In genomic region chr2:152738341-152738740, GRCm38 (mm10) we compare ENCODE assay signal across 8 mouse cellular contexts. TPM values are rescaled to one million over a fixed set of nuclear protein-coding genes. Genes with fewer than 3 reads are reported as not detected.
DNase-seq lines count a peak whose midpoint lies in the region; ATAC-seq and TF ChIP-seq lines count a peak whose summit lies in the region.

No protein-coding gene starts in this region.

- peak overlapping the region; percentile 97 for H3K4me3 ChIP-seq in megakaryocyte, embryonic 14.5 days (replicated peaks)
- peak overlapping the region; percentile 67 for H3K4me3 ChIP-seq in liver, embryonic 12.5 days
- H3K4me3 ChIP-seq in stomach, postnatal 0 days (ENCODE audit: low read depth, low read length): peak overlapping the region; percentile 78

- no peaks in the 10 kb centered on the region for H3K9me3 ChIP-seq in megakaryocyte, embryonic 14.5 days
- H3K9me3 ChIP-seq in liver, embryonic 12.5 days (replicated peaks): no peaks in the 10 kb centered on the region
- no peaks in the 10 kb centered on the region for H3K9me3 ChIP-seq in stomach, postnatal 0 days (ENCODE audit: control insufficient read depth, low read length)

- H3K4me1 ChIP-seq in megakaryocyte, embryonic 14.5 days: peaks cover 100% of the 10 kb centered on the region
- peaks cover 96% of the 10 kb centered on the region for H3K4me1 ChIP-seq in liver, embryonic 12.5 days
- 0 out of 2 replicates have a peak, but pooled peaks cover 6% of the 10 kb centered on the region for H3K4me1 ChIP-seq in stomach, postnatal 0 days (replicated peaks; ENCODE audit: control insufficient read depth, insufficient read depth)

- peak overlapping the region; percentile 96 for H3K4me2 ChIP-seq in liver, embryonic 12.5 days
- H3K4me2 ChIP-seq in stomach, postnatal 0 days (replicated peaks; ENCODE audit: low read depth): peak overlapping the region; percentile 86

- no peaks in the 10 kb centered on the region for H3K36me3 ChIP-seq in megakaryocyte, embryonic 14.5 days (replicated peaks; ENCODE audit: low read length)
- H3K36me3 ChIP-seq in liver, embryonic 12.5 days: 0 out of 2 replicates have a peak, but pooled peaks cover 4% of the 10 kb centered on the region
- H3K36me3 ChIP-seq in stomach, postnatal 0 days (ENCODE audit: control insufficient read depth, insufficient read depth, low read length): no peaks in the 10 kb centered on the region

- peak; percentile 23 to 74 for DNase-seq in adrenal gland, adult (ENCODE audit: inconsistent age in 2 of 2, low spot score in 1 of 2)
- DNase-seq in adrenal gland, adult 8-10 months: no peak
- DNase-seq in stomach, postnatal 0 days (ENCODE audit: low spot score): no peak
- DNase-seq in yolk sac, embryonic 10.5 days (ENCODE audit: low spot score): no peak
- DNase-seq in MN1 (ENCODE audit: low spot score): no peak

- no peak for ATAC-seq in megakaryocyte, adult 5-6 weeks (ENCODE audit: poor library complexity, severe bottlenecking)
- no peak for ATAC-seq in liver, embryonic 12.5 days
- no peak for ATAC-seq in stomach, postnatal 0 days (ENCODE audit: low FRiP score, low TSS enrichment)

- 38% methylated on average over 2 of the region's 2 CpGs for WGBS in liver, embryonic 12.5 days (ENCODE audit: insufficient replicate concordance)
- WGBS in stomach, postnatal 0 days: 30% methylated on average over 2 of the region's 2 CpGs

- peak overlapping the region; percentile 81 for H3K9ac ChIP-seq in liver, embryonic 12.5 days
- peak overlapping the region; percentile 90 for H3K9ac ChIP-seq in stomach, postnatal 0 days (ENCODE audit: low read length)

- no peak for TF ChIP-seq CTCF in stomach, postnatal 0 days (IDR thresholded peaks at IDR 0.05; ENCODE audit: low read depth)

- peaks cover 3% of the 10 kb centered on the region for H3K27me3 ChIP-seq in megakaryocyte, embryonic 14.5 days (replicated peaks)
- H3K27me3 ChIP-seq in liver, embryonic 12.5 days (replicated peaks): peaks cover 17% of the 10 kb centered on the region
- no peaks in the 10 kb centered on the region for H3K27me3 ChIP-seq in stomach, postnatal 0 days (ENCODE audit: control insufficient read depth, insufficient read depth, low read length)

- H3K27ac ChIP-seq in liver, embryonic 12.5 days: peak overlapping the region; percentile 90
- H3K27ac ChIP-seq in stomach, postnatal 0 days (replicated peaks): peak overlapping the region; percentile 95

- no peak for TF ChIP-seq EP300 in stomach, postnatal 0 days (optimal IDR thresholded peaks at IDR 0.05)

RNA-seq across cellular contexts. Expression of gene Id1, which starts 2.3 kb away (rescaled TPM):
- total RNA-seq in adrenal gland, adult 8-10 months (2022): 10 to 100 TPM; 38.9 to 74.3 (median 55.1) TPM
- 9.3 and 45.9 TPM in 2 replicates for polyA plus RNA-seq in megakaryocyte, embryonic 14.5 days (2012; ENCODE audit: insufficient read depth, low replicate concordance)
- total RNA-seq in megakaryocyte, adult 5-6 weeks (2015): 28.4 and 48.3 TPM in 2 replicates
- 35.0 and 40.1 TPM in 2 replicates for total RNA-seq in megakaryocyte, adult 5-6 weeks (2017)
- polyA plus RNA-seq in liver, embryonic 12.5 days (2016; fragmentation: Nextera tagmentation; extraction: Ambion mirVana): 28.1 and 30.6 TPM in 2 replicates
- polyA plus RNA-seq in stomach, postnatal 0 days (2015; fragmentation: Nextera tagmentation; extraction: Ambion mirVana): 191 and 228 TPM in 2 replicates

RNA-seq across cellular contexts. Expression of gene Cox4i2, which starts 15.6 kb away (rescaled TPM):
- total RNA-seq in adrenal gland, adult 8-10 months (2022): 1 to 10 TPM; 1.3 to 4.4 (median 2.7) TPM
- 2.8 TPM in 1 of 2 replicates, not detected in the other for polyA plus RNA-seq in megakaryocyte, embryonic 14.5 days (2012; ENCODE audit: insufficient read depth, low replicate concordance)
- total RNA-seq in megakaryocyte, adult 5-6 weeks (2015): 0.20 and 0.55 TPM in 2 replicates
- 0.41 TPM in 1 of 2 replicates, not detected in the other for total RNA-seq in megakaryocyte, adult 5-6 weeks (2017)
- polyA plus RNA-seq in liver, embryonic 12.5 days (2016; fragmentation: Nextera tagmentation; extraction: Ambion mirVana): 2.5 and 3.4 TPM in 2 replicates
- 9.8 and 10.6 TPM in 2 replicates for polyA plus RNA-seq in stomach, postnatal 0 days (2015; fragmentation: Nextera tagmentation; extraction: Ambion mirVana)

RNA-seq across cellular contexts. Expression of gene Mcts2, which starts 51.5 kb away (rescaled TPM):
- total RNA-seq in adrenal gland, adult 8-10 months (2022): 10 to 100 TPM; 28.1 to 32.3 (median 29.7) TPM
- not detected in 2 replicates for polyA plus RNA-seq in megakaryocyte, embryonic 14.5 days (2012; ENCODE audit: insufficient read depth, low replicate concordance)
- total RNA-seq in megakaryocyte, adult 5-6 weeks (2015): 8.4 and 9.3 TPM in 2 replicates
- 7.1 and 8.3 TPM in 2 replicates for total RNA-seq in megakaryocyte, adult 5-6 weeks (2017)
- polyA plus RNA-seq in liver, embryonic 12.5 days (2016; fragmentation: Nextera tagmentation; extraction: Ambion mirVana): 26.4 and 27.2 TPM in 2 replicates
- 22.9 and 23.4 TPM in 2 replicates for polyA plus RNA-seq in stomach, postnatal 0 days (2015; fragmentation: Nextera tagmentation; extraction: Ambion mirVana)

Comparison
In these comparisons a context has a peak if more than half of its experiments do, and no peak if none do; other contexts are left out.
1. DNase-seq: peak in adrenal gland, adult (2 of 2); none in adrenal gland, adult 8-10 months (single experiment), stomach, postnatal 0 days (single experiment), yolk sac, embryonic 10.5 days (single experiment) and MN1 (single experiment).
2. RNA of gene Mcts2, which starts 51.5 kb away (polyA plus RNA-seq): 26.4 to 27.2 TPM in liver, embryonic 12.5 days and 22.9 to 23.4 TPM in stomach, postnatal 0 days; not detected in megakaryocyte, embryonic 14.5 days; every median in the first group is over 10 times any median in the second.
3. Peak in every context shown above with its lines, with median percentiles within 50 percentile points of each other: H3K4me3 ChIP-seq.